Mouse (Mus musculus) CH12.LX (cell line): ENCODE measurements at regions not wholly inside any gene's neighbourhood (a gene's known extent, or its start where the extent isn't known, plus 50 kb on each side); places are given as distances from the start of the nearest gene placed in this dataset.

Experiments
- DNase-seq: peaks from one replicate; pipeline ENCODE4 v3.0.0-alpha.2; 2013; ENCODE audit errors: extremely low read depth
- H3K27ac ChIP-seq: 2 replicates; pipeline ENCODE4 v1.5.1; 2012; ENCODE audit warnings: low read depth, mild to moderate bottlenecking, control low read depth, moderate library complexity; ENCODE audit not compliant: insufficient read depth
- H3K27me3 ChIP-seq: replicated peaks from 2 replicates; pipeline ENCODE3; 2012; ENCODE audit warnings: inconsistent platforms
- H3K36me3 ChIP-seq, 2 experiments: replicated peaks in 1 of 2; 2 replicates each; pipeline versions ENCODE3 to v1.6.1; 2012; ENCODE audit warnings: inconsistent platforms in 1 of 2, low read length in 1 of 2, mild to moderate bottlenecking in 1 of 2, mixed read lengths in 1 of 2, moderate library complexity in 1 of 2; ENCODE audit not compliant: control insufficient read depth in 1 of 2, insufficient read depth in 1 of 2
- H3K4me1 ChIP-seq, 2 experiments: 2 replicates each; pipeline ENCODE4 v1.6.1; 2012; ENCODE audit warnings: inconsistent platforms in 1 of 2, moderate library complexity in 1 of 2; ENCODE audit not compliant: insufficient read depth in 2 of 2, control insufficient read depth in 1 of 2
- H3K4me2 ChIP-seq: 2 replicates; pipeline ENCODE4 v1.6.1; 2012; ENCODE audit warnings: low read depth, mild to moderate bottlenecking, control low read depth; ENCODE audit not compliant: poor library complexity, insufficient read depth, severe bottlenecking
- H3K4me3 ChIP-seq, 3 experiments: fragments of 150-350 bp in 1 of 3; sonication (generic) in 1 of 3; replicated peaks in 1 of 3; 2 replicates each; pipeline versions ENCODE3 to v1.5.1; 2011 to 2012; ENCODE audit warnings: low read depth in 2 of 3, low read length in 2 of 3, mild to moderate bottlenecking in 2 of 3, moderate library complexity in 2 of 3, control low read depth in 1 of 3, improper control_type of control experiment in 1 of 3, inconsistent platforms in 1 of 3, mixed read lengths in 1 of 3; ENCODE audit not compliant: poor library complexity in 1 of 3
- H3K79me2 ChIP-seq: replicated peaks from 2 replicates; pipeline ENCODE4 v1.6.1; 2012; ENCODE audit warnings: mild to moderate bottlenecking, moderate library complexity; ENCODE audit not compliant: control insufficient read depth, poor library complexity, insufficient read depth, severe bottlenecking; ENCODE audit errors: extremely low read depth
- H3K9ac ChIP-seq: 2 replicates; pipeline ENCODE4 v1.6.1; 2012; ENCODE audit warnings: low read depth, mild to moderate bottlenecking, control low read depth, moderate library complexity; ENCODE audit not compliant: insufficient read depth
- H3K9me3 ChIP-seq: replicated peaks from 2 replicates; pipeline ENCODE3; 2012; ENCODE audit warnings: low read length, inconsistent platforms, mixed read lengths
- BHLHE40 ChIP-seq: IDR thresholded peaks from 2 replicates; pipeline ENCODE4 v1.6.1; 2011; ENCODE audit warnings: mild to moderate bottlenecking, low read depth, low read length, improper control_type of control experiment
- CHD1 ChIP-seq: IDR thresholded peaks from 2 replicates; pipeline ENCODE4 v1.6.1; 2012; ENCODE audit warnings: low read depth, low read length, improper control_type of control experiment, inconsistent platforms
- CHD2 ChIP-seq: IDR thresholded peaks from 2 replicates; pipeline ENCODE4 v1.6.1; 2011; ENCODE audit warnings: low read length, improper control_type of control experiment
- CTCF ChIP-seq, 2 experiments: IDR thresholded peaks in 1 of 2; conservative IDR thresholded peaks in 1 of 2; 2 replicates each; pipeline ENCODE4 v1.5.1; 2011 to 2012; ENCODE audit warnings: low read depth in 2 of 2, low read length in 2 of 2, improper control_type of control experiment in 1 of 2, inconsistent platforms in 1 of 2, mild to moderate bottlenecking in 1 of 2, moderate library complexity in 1 of 2
- EP300 ChIP-seq: IDR thresholded peaks from 2 replicates; pipeline ENCODE4 v1.6.1; 2011; ENCODE audit warnings: low read length, improper control_type of control experiment
- ETS1 ChIP-seq: conservative IDR thresholded peaks from 2 replicates; pipeline ENCODE4 v1.6.1; 2012; ENCODE audit warnings: low read depth, mild to moderate bottlenecking, inconsistent platforms, low read length, improper control_type of control experiment, moderate library complexity
- GABPA ChIP-seq: IDR thresholded peaks from 2 replicates; pipeline ENCODE4 v1.6.1; 2012; ENCODE audit warnings: low read depth, low read length, improper control_type of control experiment, inconsistent platforms; ENCODE audit not compliant: insufficient replicate concordance
- IRF4 ChIP-seq: IDR thresholded peaks from 2 replicates; pipeline ENCODE4 v1.6.1; 2014; ENCODE audit warnings: low read depth, mild to moderate bottlenecking, inconsistent platforms, low read length, improper control_type of control experiment
- JUN ChIP-seq: IDR thresholded peaks from 2 replicates; pipeline ENCODE4 v1.6.1; 2011; ENCODE audit warnings: low read depth, mild to moderate bottlenecking, low read length, improper control_type of control experiment, moderate library complexity; ENCODE audit not compliant: insufficient read depth
- MYC ChIP-seq: IDR thresholded peaks from 2 replicates; pipeline ENCODE4 v1.6.1; 2011; ENCODE audit warnings: low read depth, mild to moderate bottlenecking, improper control_type of control experiment, low read length
- NRF1 ChIP-seq: IDR thresholded peaks from 2 replicates; pipeline ENCODE4 v1.6.1; 2014; ENCODE audit warnings: low read depth, mild to moderate bottlenecking, inconsistent platforms, low read length, improper control_type of control experiment, moderate library complexity
- POLR2A ChIP-seq: IDR thresholded peaks from 2 replicates; pipeline ENCODE4 v1.6.1; 2011; ENCODE audit warnings: low read depth, mild to moderate bottlenecking, improper control_type of control experiment, low read length
- POLR2AphosphoS2 ChIP-seq: IDR thresholded peaks from 2 replicates; pipeline ENCODE4 v1.6.1; 2011; ENCODE audit warnings: low read depth, low read length, improper control_type of control experiment
- RAD21 ChIP-seq: IDR thresholded peaks from 2 replicates; pipeline ENCODE4 v1.6.1; 2011; ENCODE audit warnings: low read depth, mild to moderate bottlenecking, low read length, improper control_type of control experiment, moderate library complexity
- RCOR1 ChIP-seq: conservative IDR thresholded peaks from 2 replicates; pipeline ENCODE4 v1.6.1; 2012; ENCODE audit warnings: low read depth, mild to moderate bottlenecking, inconsistent platforms, low read length, improper control_type of control experiment
- SIN3A ChIP-seq: IDR thresholded peaks from 2 replicates; pipeline ENCODE4 v1.6.1; 2012; ENCODE audit warnings: low read length, improper control_type of control experiment, inconsistent platforms
- SMC3 ChIP-seq: IDR thresholded peaks from 2 replicates; pipeline ENCODE4 v1.6.1; 2011; ENCODE audit warnings: low read depth, low read length, improper control_type of control experiment
- TBP ChIP-seq: conservative IDR thresholded peaks from 2 replicates; pipeline ENCODE4 v1.6.1; 2011; ENCODE audit warnings: low read depth, low read length, improper control_type of control experiment
- UBTF ChIP-seq: IDR thresholded peaks from 2 replicates; pipeline ENCODE4 v1.6.1; 2012; ENCODE audit warnings: low read depth, mild to moderate bottlenecking, inconsistent platforms, low read length, improper control_type of control experiment, moderate library complexity
- ZC3H11A ChIP-seq: IDR thresholded peaks from 2 replicates; pipeline ENCODE4 v1.6.1; 2012; ENCODE audit warnings: low read depth, mild to moderate bottlenecking, inconsistent platforms, low read length, improper control_type of control experiment
- ZMIZ1 ChIP-seq: IDR thresholded peaks from 2 replicates; pipeline ENCODE4 v1.6.1; 2012; ENCODE audit warnings: low read depth, mild to moderate bottlenecking, inconsistent platforms, low read length, improper control_type of control experiment
- ZNF384 ChIP-seq: IDR thresholded peaks from 2 replicates; pipeline ENCODE4 v1.6.1; 2012; ENCODE audit warnings: low read depth, low read length, improper control_type of control experiment, inconsistent platforms
- dilution Hi-C: fragments of 300-500 bp; cut with MboI; formaldehyde crosslinking; loops from 2 replicates; pipeline ENCODE4 v1.14.3; 2020; ENCODE audit warnings: low sequenced_read_pairs; ENCODE audit not compliant: extremely low pct_unique_long_range_greater_than_20kb, extremely low pct_ligation_motif_present
- in situ Hi-C: fragments of 300-500 bp; cut with MboI; formaldehyde crosslinking; loops from 3 replicates; pipeline ENCODE4 v1.14.3; 2019; ENCODE audit warnings: low sequenced_read_pairs, low pct_ligation_motif_present, low pct_unique_long_range_greater_than_20kb, mixed read lengths

GRCm38 (mm10) chr13:6316201-6316600 lies 231.7 kb upstream of the Pitrm1 start:
- in situ Hi-C loops = no loop called here
- no peaks in the 10 kb centered on the region for H3K9me3 ChIP-seq
- H3K4me2 ChIP-seq = no peak overlapping the region
- no peak overlapping the region for H3K4me3 ChIP-seq
- DNase-seq = peak; percentile 4
- no peak overlapping the region for H3K27ac ChIP-seq
- no peak overlapping the region for H3K9ac ChIP-seq
- no peaks in the 10 kb centered on the region for H3K79me2 ChIP-seq
- H3K27me3 ChIP-seq = no peaks in the 10 kb centered on the region
- TF ChIP-seq MYC (0 out of 2 replicates have a peak, but pooled peaks have one; percentile 38), RAD21 (peak; percentile 6; the same call in 1 of the 2 replicates), SMC3 (peak; percentile 23; the same call in 1 of the 2 replicates), CTCF (conservative IDR thresholded peaks at IDR 0.05 in 1 of 2, IDR thresholded peaks at IDR 0.05 in 1 of 2; ENCODE audit: low read depth in 2 of 2, low read length in 2 of 2) (peak in 1 of 2 experiments; percentile 50; a peak in 2 of 4 replicates), IRF4 (no peak)
- TF ChIP-seq, all 38 proteins: peak for 4
- dilution Hi-C loops = no loop called here
- Histone ChIP-seq H3K4me1 (no peaks in the 10 kb centered on the region), H3K36me3 (no peaks in the 10 kb centered on the region)

GRCm38 (mm10) chr13:6323948-6324347 lies 224.0 kb upstream of the Pitrm1 start:
- TF ChIP-seq BHLHE40 (no peak), JUN (no peak), EP300 (no peak), CHD2 (no peak), CHD1 (no peak), SIN3A (no peak), POLR2AphosphoS2 (no peak), ZC3H11A (no peak), ZNF384 (no peak), TBP (no peak), POLR2A (no peak), GABPA (no peak), NRF1 (no peak), RCOR1 (no peak), ZMIZ1 (no peak), UBTF (no peak), IRF4 (no peak), ETS1 (no peak), MYC (no peak)
- no peaks in the 10 kb centered on the region for H3K9me3 ChIP-seq
- dilution Hi-C loops = no loop called here
- no peaks in the 10 kb centered on the region for H3K4me1 ChIP-seq
- no peak overlapping the region for H3K4me3 ChIP-seq
- H3K4me2 ChIP-seq = no peak overlapping the region
- DNase-seq = no peak
- in situ Hi-C loops = no loop called here
- H3K36me3 ChIP-seq = no peaks in the 10 kb centered on the region
- no peak overlapping the region for H3K9ac ChIP-seq
- no peaks in the 10 kb centered on the region for H3K79me2 ChIP-seq
- H3K27ac ChIP-seq = no peak overlapping the region
- no peaks in the 10 kb centered on the region for H3K27me3 ChIP-seq
